In the genomic region with DNA sequence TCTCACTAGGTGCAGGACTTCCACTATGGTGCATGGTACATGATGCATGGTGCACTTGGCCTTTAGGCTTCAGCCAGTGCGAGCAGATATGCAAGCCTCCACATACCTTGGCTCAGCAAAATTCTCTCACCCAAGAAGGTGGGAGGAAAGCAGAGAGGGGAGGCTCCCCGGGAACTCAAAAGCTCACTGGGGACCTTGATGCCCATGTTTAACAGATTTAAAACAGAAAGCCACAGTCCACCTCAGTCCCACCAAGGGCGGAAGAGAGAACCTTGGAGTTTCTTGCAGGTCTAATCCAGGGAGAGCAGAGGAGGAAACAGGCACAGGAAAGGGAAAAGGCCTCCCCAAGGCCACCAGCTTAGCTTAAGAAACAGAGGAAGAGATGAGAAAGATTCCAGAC, we compare ENCODE assay signal across 33 mouse cellular contexts. TPM values are rescaled to one million over a fixed set of nuclear protein-coding genes. Genes with fewer than 3 reads are reported as not detected.
DNase-seq lines count a peak whose midpoint lies in the region; ATAC-seq and TF ChIP-seq lines count a peak whose summit lies in the region.
"Had no signal": no experiment of that assay in that cellular context is flagged by ENCODE, and none has a peak within 500 bp of the region (broad histone marks: within the 10 kb centered on the region; RNA-seq: fewer than 3 reads in every experiment).

No protein-coding gene starts in this region.

- no peak overlapping the region for H3K4me2 ChIP-seq in midbrain, embryonic 16.5 days (ENCODE audit: low read length)
- H3K4me2 ChIP-seq: embryonic facial prominence, embryonic 13.5 days; forebrain, embryonic 15.5 days; heart, embryonic 15.5 days; hindbrain, embryonic 13.5 days; midbrain, embryonic 13.5 days had no signal

- no peak overlapping the region for H3K4me3 ChIP-seq in layer of hippocampus, adult 2 months
- H3K4me3 ChIP-seq in midbrain, embryonic 16.5 days (ENCODE audit: low read depth, low read length): no peak overlapping the region
- H3K4me3 ChIP-seq in midbrain, embryonic 10.5 days: no peak overlapping the region
- H3K4me3 ChIP-seq: embryonic facial prominence, embryonic 13.5 days; forebrain, embryonic 10.5 days; forebrain, embryonic 15.5 days; heart, embryonic 15.5 days; hindbrain, embryonic 13.5 days; megakaryocyte, embryonic 14.5 days; midbrain, embryonic 13.5 days had no signal

- H3K4me1 ChIP-seq in midbrain, embryonic 16.5 days (ENCODE audit: control insufficient read depth, insufficient read depth, low read length): 0 out of 2 replicates have a peak, but pooled peaks cover 3% of the 10 kb centered on the region
- H3K4me1 ChIP-seq in midbrain, embryonic 10.5 days: no peaks in the 10 kb centered on the region
- H3K4me1 ChIP-seq: forebrain, embryonic 15.5 days; heart, embryonic 15.5 days; hindbrain, embryonic 13.5 days; megakaryocyte, embryonic 14.5 days; midbrain, embryonic 13.5 days had no signal

- no peak for ATAC-seq in midbrain, embryonic 16.5 days
- ATAC-seq: CD4-positive, CD25-positive, alpha-beta regulatory T cell, adult 4 months; forebrain, embryonic 15.5 days; intestine, embryonic 16.5 days; midbrain, embryonic 13.5 days had no signal

- no peaks in the 10 kb centered on the region for H3K9me3 ChIP-seq in midbrain, embryonic 16.5 days (replicated peaks; ENCODE audit: control insufficient read depth, low read length, poor library complexity, severe bottlenecking)
- no peaks in the 10 kb centered on the region for H3K9me3 ChIP-seq in midbrain, embryonic 10.5 days (replicated peaks)
- H3K9me3 ChIP-seq: embryonic facial prominence, embryonic 13.5 days; forebrain, embryonic 10.5 days; forebrain, embryonic 15.5 days; heart, embryonic 15.5 days; hindbrain, embryonic 13.5 days; megakaryocyte, embryonic 14.5 days; midbrain, embryonic 13.5 days had no signal

- TF ChIP-seq CTCF in layer of hippocampus, adult 2 months (conservative IDR thresholded peaks at IDR 0.05): no peak

- no peak overlapping the region for H3K9ac ChIP-seq in midbrain, embryonic 16.5 days (ENCODE audit: low read depth, low read length)
- H3K9ac ChIP-seq: embryonic facial prominence, embryonic 13.5 days; forebrain, embryonic 15.5 days; heart, embryonic 15.5 days; hindbrain, embryonic 13.5 days; liver, embryonic 14.5 days; midbrain, embryonic 13.5 days had no signal

- no peaks in the 10 kb centered on the region for H3K27me3 ChIP-seq in midbrain, embryonic 16.5 days (ENCODE audit: control insufficient read depth, insufficient read depth, low read depth, low read length)
- H3K27me3 ChIP-seq in midbrain, embryonic 10.5 days (ENCODE audit: low read depth, poor library complexity, severe bottlenecking): no peaks in the 10 kb centered on the region
- H3K27me3 ChIP-seq: embryonic facial prominence, embryonic 13.5 days; forebrain, embryonic 15.5 days; heart, embryonic 15.5 days; megakaryocyte, embryonic 14.5 days; midbrain, embryonic 13.5 days had no signal

- H3K27ac ChIP-seq in layer of hippocampus, adult 2 months: peak overlapping the region; percentile 43; the same call in 1 of the 2 replicates
- 0 out of 2 replicates have a peak overlapping the region, but pooled peaks have one; percentile 18 for H3K27ac ChIP-seq in midbrain, embryonic 16.5 days (ENCODE audit: low read length)
- H3K27ac ChIP-seq in midbrain, embryonic 10.5 days (replicated peaks): no peak overlapping the region
- H3K27ac ChIP-seq: embryonic facial prominence, embryonic 13.5 days; forebrain, embryonic 10.5 days; forebrain, embryonic 15.5 days; heart, embryonic 15.5 days; hindbrain, embryonic 13.5 days; liver, embryonic 14.5 days; midbrain, embryonic 13.5 days had no signal

- 86% methylated on average over 3 of the region's 3 CpGs for WGBS in midbrain, embryonic 16.5 days
- 93% methylated on average over 3 of the region's 3 CpGs for WGBS in midbrain, embryonic 10.5 days

- DNase-seq in heart, adult 11 months: peak; percentile 92
- no peak for DNase-seq in heart, adult 18-20 months
- DNase-seq in layer of hippocampus, adult 2 months (ENCODE audit: low spot score in 2 of 2): no peak
- DNase-seq in layer of hippocampus, postnatal 36 days: no peak
- no peak for DNase-seq in midbrain, embryonic 10.5 days (ENCODE audit: low spot score)
- DNase-seq in adrenal gland, postnatal 25 days: no peak
- DNase-seq: adrenal gland, postnatal 14 days; cerebellum, adult 18-20 months; cerebellum, postnatal 10 days; gastrocnemius, postnatal 14 days; heart, postnatal 4 days; kidney, adult 8-10 months; kidney, postnatal 14 days; left cerebral cortex, postnatal 4 days; lung, adult 2 months; spleen, adult 18-20 months; thymus, adult 2 months; thymus, postnatal 36 days had no signal

- no peaks in the 10 kb centered on the region for H3K36me3 ChIP-seq in midbrain, embryonic 16.5 days (ENCODE audit: control insufficient read depth, insufficient read depth, low read length)
- no peaks in the 10 kb centered on the region for H3K36me3 ChIP-seq in midbrain, embryonic 10.5 days
- H3K36me3 ChIP-seq: embryonic facial prominence, embryonic 13.5 days; forebrain, embryonic 10.5 days; forebrain, embryonic 15.5 days; heart, embryonic 15.5 days; hindbrain, embryonic 13.5 days; midbrain, embryonic 13.5 days had no signal

RNA-seq across cellular contexts. Expression of gene Ldb2, which starts 14.9 kb away (rescaled TPM):
- total RNA-seq in heart, adult 18-20 months (2021): 1 to 10 TPM; 6.1 to 6.8 TPM
- 10 to 100 TPM; 44.2 to 47.7 TPM for total RNA-seq in layer of hippocampus, adult 2 months (2021)
- total RNA-seq in layer of hippocampus, postnatal 36 days (2021): 10 to 100 TPM; 38.2 to 38.9 TPM
- 70.2 and 89.2 TPM in 2 replicates for polyA plus RNA-seq in midbrain, embryonic 16.5 days (2015; fragmentation: Nextera tagmentation; extraction: Ambion mirVana)
- 13.3 and 16.2 TPM in 2 replicates for polyA plus RNA-seq in midbrain, embryonic 10.5 days (2016; fragmentation: Nextera tagmentation; extraction: Ambion mirVana)
- total RNA-seq in adrenal gland, postnatal 25 days (2021): 30.2 and 53.1 TPM in 2 replicates
- total RNA-seq: common myeloid progenitor, adult 5-6 weeks; granulocyte monocyte progenitor cell, adult 5-6 weeks; monocyte, adult 5-6 weeks; neutrophil, adult 5-6 weeks had no signal
- polyA plus RNA-seq: CD4-positive, CD25-positive, alpha-beta regulatory T cell, adult 4 months had no signal
